Comparison of ENCODE assay signal across 22 mouse cellular contexts in genomic region chr8:112049984-112050383, GRCm38 (mm10). TPM values are rescaled to one million over a fixed set of nuclear protein-coding genes. Genes with fewer than 3 reads are reported as not detected.
DNase-seq lines count a peak whose midpoint lies in the region; ATAC-seq and TF ChIP-seq lines count a peak whose summit lies in the region.
"Had no signal": no experiment of that assay in that cellular context is flagged by ENCODE, and none has a peak within 500 bp of the region (broad histone marks: within the 10 kb centered on the region; RNA-seq: fewer than 3 reads in every experiment).

No protein-coding gene starts in this region.

- 81% methylated on average over 6 of the region's 6 CpGs for WGBS in kidney, postnatal 0 days
- WGBS in kidney, embryonic 16.5 days: 80% methylated on average over 6 of the region's 6 CpGs
- WGBS in midbrain, postnatal 0 days: 83% methylated on average over 6 of the region's 6 CpGs
- WGBS in midbrain, embryonic 15.5 days: 87% methylated on average over 6 of the region's 6 CpGs

- no peaks in the 10 kb centered on the region for H3K9me3 ChIP-seq in kidney, postnatal 0 days (replicated peaks; ENCODE audit: low read length)
- H3K9me3 ChIP-seq in kidney, embryonic 16.5 days (ENCODE audit: low read length): peaks cover 3% of the 10 kb centered on the region; the same call in 1 of the 2 replicates
- no peaks in the 10 kb centered on the region for H3K9me3 ChIP-seq in midbrain, postnatal 0 days (ENCODE audit: low read length)
- H3K9me3 ChIP-seq in midbrain, embryonic 15.5 days: no peaks in the 10 kb centered on the region
- H3K9me3 ChIP-seq: hindbrain, embryonic 10.5 days; liver, embryonic 13.5 days; neural tube, embryonic 15.5 days had no signal

- 0 out of 2 replicates have a peak, but pooled peaks have one; percentile 16 for TF ChIP-seq CTCF in kidney, postnatal 0 days (IDR thresholded peaks at IDR 0.05; ENCODE audit: low read depth)
- peak; percentile 45 for TF ChIP-seq CTCF in midbrain, postnatal 0 days (IDR thresholded peaks at IDR 0.05)
- TF ChIP-seq CTCF in brain, embryonic 14.5 days (IDR thresholded peaks at IDR 0.05; ENCODE audit: borderline replicate concordance, extremely low read depth, insufficient read depth, insufficient read length): peak; percentile 39; the same call in 1 of the 2 replicates

- ATAC-seq in kidney, postnatal 0 days (replicated peaks; ENCODE audit: low FRiP score, low read depth): no peak
- ATAC-seq in kidney, embryonic 16.5 days (ENCODE audit: low FRiP score, low TSS enrichment): no peak
- no peak for ATAC-seq in midbrain, postnatal 0 days (ENCODE audit: low FRiP score)
- ATAC-seq in midbrain, embryonic 15.5 days (replicated peaks): no peak
- ATAC-seq: inflammation-experienced regulatory T-cells, adult 6 months had no signal

- no peak for DNase-seq in kidney, postnatal 0 days (ENCODE audit: low spot score)
- DNase-seq in midbrain, postnatal 0 days (ENCODE audit: low spot score): no peak
- no peak for DNase-seq in brain, embryonic 14.5 days (ENCODE audit: low read depth)
- DNase-seq in adrenal gland, postnatal 14 days: no peak
- no peak for DNase-seq in layer of hippocampus, postnatal 25 days (ENCODE audit: extremely low spot score in 1 of 2, low spot score in 1 of 2)
- DNase-seq: adrenal gland, adult 8-10 months; cerebellum, adult 9-11 months; gastrocnemius, postnatal 36 days; kidney, adult 9 months; liver, embryonic 13.5 days; midbrain, embryonic 14.5 days; right cerebral cortex, postnatal 14 days had no signal

- H3K9ac ChIP-seq in kidney, postnatal 0 days (ENCODE audit: low read depth, low read length): no peak overlapping the region
- H3K9ac ChIP-seq in kidney, embryonic 16.5 days (replicated peaks; ENCODE audit: low read length): no peak overlapping the region
- H3K9ac ChIP-seq in midbrain, postnatal 0 days (replicated peaks; ENCODE audit: low read length, poor library complexity, severe bottlenecking): no peak overlapping the region
- no peak overlapping the region for H3K9ac ChIP-seq in midbrain, embryonic 15.5 days
- H3K9ac ChIP-seq: forebrain, embryonic 12.5 days; liver, embryonic 13.5 days; neural tube, embryonic 15.5 days had no signal

- H3K4me3 ChIP-seq in kidney, postnatal 0 days (replicated peaks; ENCODE audit: low read depth, low read length): no peak overlapping the region
- H3K4me3 ChIP-seq in kidney, embryonic 16.5 days (ENCODE audit: low read length): no peak overlapping the region
- H3K4me3 ChIP-seq in midbrain, postnatal 0 days (ENCODE audit: low read depth, low read length): no peak overlapping the region
- H3K4me3 ChIP-seq in midbrain, embryonic 15.5 days: no peak overlapping the region
- H3K4me3 ChIP-seq: forebrain, embryonic 12.5 days; hindbrain, embryonic 10.5 days; liver, embryonic 13.5 days; megakaryocyte, embryonic 14.5 days; neural tube, embryonic 15.5 days had no signal

- no peak for TF ChIP-seq POLR2A in brain, embryonic 14.5 days (IDR thresholded peaks at IDR 0.05; ENCODE audit: borderline replicate concordance, extremely low read depth, insufficient read depth, insufficient read length, poor library complexity, severe bottlenecking)

- H3K4me2 ChIP-seq in kidney, postnatal 0 days (ENCODE audit: low read length): no peak overlapping the region
- H3K4me2 ChIP-seq in kidney, embryonic 16.5 days (replicated peaks; ENCODE audit: low read depth, low read length): no peak overlapping the region
- no peak overlapping the region for H3K4me2 ChIP-seq in midbrain, postnatal 0 days (ENCODE audit: low read depth, low read length, poor library complexity, severe bottlenecking)
- no peak overlapping the region for H3K4me2 ChIP-seq in midbrain, embryonic 15.5 days
- H3K4me2 ChIP-seq: forebrain, embryonic 12.5 days; liver, embryonic 13.5 days; neural tube, embryonic 15.5 days had no signal

- H3K4me1 ChIP-seq in kidney, postnatal 0 days (replicated peaks; ENCODE audit: insufficient read depth, low read length): no peaks in the 10 kb centered on the region
- no peaks in the 10 kb centered on the region for H3K4me1 ChIP-seq in kidney, embryonic 16.5 days (ENCODE audit: insufficient read depth, low read length)
- H3K4me1 ChIP-seq in midbrain, postnatal 0 days (ENCODE audit: insufficient read depth, low read length): no peaks in the 10 kb centered on the region
- no peaks in the 10 kb centered on the region for H3K4me1 ChIP-seq in midbrain, embryonic 15.5 days
- H3K4me1 ChIP-seq: forebrain, embryonic 12.5 days; hindbrain, embryonic 10.5 days; liver, embryonic 13.5 days; megakaryocyte, embryonic 14.5 days; neural tube, embryonic 15.5 days had no signal

- H3K36me3 ChIP-seq in kidney, postnatal 0 days (ENCODE audit: insufficient read depth, low read length): no peaks in the 10 kb centered on the region
- no peaks in the 10 kb centered on the region for H3K36me3 ChIP-seq in kidney, embryonic 16.5 days (ENCODE audit: insufficient read depth, low read length)
- no peaks in the 10 kb centered on the region for H3K36me3 ChIP-seq in midbrain, postnatal 0 days (ENCODE audit: insufficient read depth, low read length)
- no peaks in the 10 kb centered on the region for H3K36me3 ChIP-seq in midbrain, embryonic 15.5 days (replicated peaks)
- H3K36me3 ChIP-seq: forebrain, embryonic 12.5 days; hindbrain, embryonic 10.5 days; liver, embryonic 13.5 days; neural tube, embryonic 15.5 days had no signal

- H3K27ac ChIP-seq in kidney, postnatal 0 days: no peak overlapping the region
- no peak overlapping the region for H3K27ac ChIP-seq in kidney, embryonic 16.5 days (ENCODE audit: low read length)
- no peak overlapping the region for H3K27ac ChIP-seq in midbrain, postnatal 0 days (ENCODE audit: low read depth, low read length)
- no peak overlapping the region for H3K27ac ChIP-seq in midbrain, embryonic 15.5 days
- H3K27ac ChIP-seq: forebrain, embryonic 12.5 days; hindbrain, embryonic 10.5 days; liver, embryonic 13.5 days; neural tube, embryonic 15.5 days had no signal

- no peaks in the 10 kb centered on the region for H3K27me3 ChIP-seq in kidney, postnatal 0 days (ENCODE audit: insufficient read depth, low read length)
- no peaks in the 10 kb centered on the region for H3K27me3 ChIP-seq in kidney, embryonic 16.5 days (ENCODE audit: insufficient read depth, low read length)
- H3K27me3 ChIP-seq in midbrain, postnatal 0 days (ENCODE audit: insufficient read depth, low read length): no peaks in the 10 kb centered on the region
- no peaks in the 10 kb centered on the region for H3K27me3 ChIP-seq in midbrain, embryonic 15.5 days (replicated peaks)
- H3K27me3 ChIP-seq: forebrain, embryonic 12.5 days; liver, embryonic 13.5 days; megakaryocyte, embryonic 14.5 days; neural tube, embryonic 15.5 days had no signal

RNA-seq across cellular contexts. Expression of gene Gm6793, which starts 35.1 kb away (rescaled TPM):
- 0.29 and 0.43 TPM in 2 replicates for polyA plus RNA-seq in kidney, postnatal 0 days (2015; fragmentation: Nextera tagmentation; extraction: Ambion mirVana)
- 0.75 and 0.78 TPM in 2 replicates for polyA plus RNA-seq in kidney, embryonic 16.5 days (2015; fragmentation: Nextera tagmentation; extraction: Ambion mirVana)
- not detected in 2 replicates for total RNA-seq in midbrain, postnatal 0 days (2014; rRNA removed)
- polyA plus RNA-seq in midbrain, postnatal 0 days (2015; fragmentation: Nextera tagmentation; extraction: Ambion mirVana): 0.36 and 0.99 TPM in 2 replicates
- 1.0 and 1.4 TPM in 2 replicates for polyA plus RNA-seq in midbrain, embryonic 15.5 days (2015; fragmentation: Nextera tagmentation; extraction: Ambion mirVana)
- 0.08 and 0.15 TPM in 2 replicates for polyA plus RNA-seq in brain, embryonic 14.5 days (2012; rRNA removed)
- total RNA-seq in adrenal gland, postnatal 14 days (2021): 0.23 TPM in 1 of 2 replicates, not detected in the other
- total RNA-seq in layer of hippocampus, postnatal 25 days (2021): not detected
- total RNA-seq: gastrocnemius, postnatal 36 days; layer of hippocampus, adult 8-10 months had no signal
- polyA plus RNA-seq: cortical plate, adult 2 months; spleen, adult 2 months had no signal

RNA-seq across cellular contexts. Expression of gene Terf2ip, which starts 38.8 kb away (rescaled TPM):
- 15.7 and 18.6 TPM in 2 replicates for polyA plus RNA-seq in kidney, postnatal 0 days (2015; fragmentation: Nextera tagmentation; extraction: Ambion mirVana)
- 26.8 and 27.9 TPM in 2 replicates for polyA plus RNA-seq in kidney, embryonic 16.5 days (2015; fragmentation: Nextera tagmentation; extraction: Ambion mirVana)
- 55.5 and 75.0 TPM in 2 replicates for total RNA-seq in midbrain, postnatal 0 days (2014; rRNA removed)
- 65.4 and 74.9 TPM in 2 replicates for polyA plus RNA-seq in midbrain, postnatal 0 days (2015; fragmentation: Nextera tagmentation; extraction: Ambion mirVana)
- polyA plus RNA-seq in midbrain, embryonic 15.5 days (2015; fragmentation: Nextera tagmentation; extraction: Ambion mirVana): 70.0 and 72.1 TPM in 2 replicates
- 26.8 and 41.1 TPM in 2 replicates for polyA plus RNA-seq in brain, embryonic 14.5 days (2012; rRNA removed)
- total RNA-seq in adrenal gland, postnatal 14 days (2021): 15.7 and 17.5 TPM in 2 replicates
- total RNA-seq in layer of hippocampus, postnatal 25 days (2021): 10 to 100 TPM; 35.5 to 40.0 TPM

RNA-seq across cellular contexts. Expression of gene Kars, which starts 38.9 kb away (rescaled TPM):
- polyA plus RNA-seq in kidney, postnatal 0 days (2015; fragmentation: Nextera tagmentation; extraction: Ambion mirVana): 139 and 153 TPM in 2 replicates
- 213 and 217 TPM in 2 replicates for polyA plus RNA-seq in kidney, embryonic 16.5 days (2015; fragmentation: Nextera tagmentation; extraction: Ambion mirVana)
- total RNA-seq in midbrain, postnatal 0 days (2014; rRNA removed): 88.6 and 106 TPM in 2 replicates
- polyA plus RNA-seq in midbrain, postnatal 0 days (2015; fragmentation: Nextera tagmentation; extraction: Ambion mirVana): 160 and 163 TPM in 2 replicates
- 157 TPM in 2 replicates for polyA plus RNA-seq in midbrain, embryonic 15.5 days (2015; fragmentation: Nextera tagmentation; extraction: Ambion mirVana)
- 93.8 and 116 TPM in 2 replicates for polyA plus RNA-seq in brain, embryonic 14.5 days (2012; rRNA removed)
- total RNA-seq in adrenal gland, postnatal 14 days (2021): 108 and 120 TPM in 2 replicates
- 10 to 100 TPM; 77.2 to 82.6 TPM for total RNA-seq in layer of hippocampus, postnatal 25 days (2021)

RNA-seq across cellular contexts. Expression of gene Adat1, which starts 57.9 kb away (rescaled TPM):
- polyA plus RNA-seq in kidney, postnatal 0 days (2015; fragmentation: Nextera tagmentation; extraction: Ambion mirVana): 5.3 and 6.1 TPM in 2 replicates
- polyA plus RNA-seq in kidney, embryonic 16.5 days (2015; fragmentation: Nextera tagmentation; extraction: Ambion mirVana): 11.7 and 12.0 TPM in 2 replicates
- 3.4 and 5.2 TPM in 2 replicates for total RNA-seq in midbrain, postnatal 0 days (2014; rRNA removed)
- polyA plus RNA-seq in midbrain, postnatal 0 days (2015; fragmentation: Nextera tagmentation; extraction: Ambion mirVana): 3.8 and 4.7 TPM in 2 replicates
- 8.7 and 8.9 TPM in 2 replicates for polyA plus RNA-seq in midbrain, embryonic 15.5 days (2015; fragmentation: Nextera tagmentation; extraction: Ambion mirVana)
- 9.7 and 10.4 TPM in 2 replicates for polyA plus RNA-seq in brain, embryonic 14.5 days (2012; rRNA removed)
- total RNA-seq in adrenal gland, postnatal 14 days (2021): 3.1 and 4.1 TPM in 2 replicates
- 1 to 10 TPM; 5.0 to 6.9 TPM for total RNA-seq in layer of hippocampus, postnatal 25 days (2021)
